Mouse (Mus musculus): ENCODE data around the gene Traf7. TPM values are rescaled to one million over a fixed set of nuclear protein-coding genes. Genes with fewer than 3 reads are reported as not detected.

The Traf7 gene
- polyA plus RNA-seq, 1 experiment = 239 TPM

GRCm38 (mm10) chr17:24530361-24531050 is 2.8 kb upstream of the Traf7 start:
- no peak for TF ChIP-seq GATA1 (IDR thresholded peaks at IDR 0.05; ENCODE audit: low read length)

- TF ChIP-seq GATA1 (IDR thresholded peaks at IDR 0.05; ENCODE audit: low read length) = no peak
These were observed 2.1 kb upstream of the Traf7 start for GRCm38 (mm10) chr17:24529883-24530282.

GRCm38 (mm10) chr17:24529007-24529451 is 1.3 kb upstream of the Traf7 start:
- TF ChIP-seq GATA1 (IDR thresholded peaks at IDR 0.05; ENCODE audit: low read length) = no peak

DNA sequence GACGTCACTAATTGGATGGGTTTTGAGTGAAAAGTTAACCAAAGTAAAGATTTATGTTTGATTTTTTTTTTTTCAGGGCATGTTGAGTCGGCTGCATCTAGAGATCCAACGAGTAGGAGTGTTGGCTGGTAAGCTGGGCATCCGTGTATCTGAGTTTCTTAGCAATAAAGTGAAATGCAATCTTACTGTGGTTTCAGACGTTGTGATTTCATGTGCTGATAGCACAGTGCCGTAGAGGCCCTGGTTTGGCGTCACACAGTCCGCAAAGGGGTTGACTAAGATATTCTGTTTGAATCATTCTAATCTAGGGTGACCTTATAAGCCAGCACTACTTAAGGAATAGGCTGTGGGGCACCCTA is 801 bp upstream of the Traf7 start:
- no peak for TF ChIP-seq GATA1 (IDR thresholded peaks at IDR 0.05; ENCODE audit: low read length)

GRCm38 (mm10) chr17:24527315-24527714 is 423 bp downstream of the Traf7 start:
- TF ChIP-seq GATA1 (IDR thresholded peaks at IDR 0.05; ENCODE audit: low read length) = no peak

GRCm38 (mm10) chr17:24524734-24525133 is 3.0 kb downstream of the Traf7 start:
- TF ChIP-seq GATA1 (IDR thresholded peaks at IDR 0.05; ENCODE audit: low read length) = no peak

GRCm38 (mm10) chr17:24520450-24520849 is 7.3 kb downstream of the Traf7 start:
- no peak for TF ChIP-seq GATA1 (IDR thresholded peaks at IDR 0.05; ENCODE audit: low read length)

DNA sequence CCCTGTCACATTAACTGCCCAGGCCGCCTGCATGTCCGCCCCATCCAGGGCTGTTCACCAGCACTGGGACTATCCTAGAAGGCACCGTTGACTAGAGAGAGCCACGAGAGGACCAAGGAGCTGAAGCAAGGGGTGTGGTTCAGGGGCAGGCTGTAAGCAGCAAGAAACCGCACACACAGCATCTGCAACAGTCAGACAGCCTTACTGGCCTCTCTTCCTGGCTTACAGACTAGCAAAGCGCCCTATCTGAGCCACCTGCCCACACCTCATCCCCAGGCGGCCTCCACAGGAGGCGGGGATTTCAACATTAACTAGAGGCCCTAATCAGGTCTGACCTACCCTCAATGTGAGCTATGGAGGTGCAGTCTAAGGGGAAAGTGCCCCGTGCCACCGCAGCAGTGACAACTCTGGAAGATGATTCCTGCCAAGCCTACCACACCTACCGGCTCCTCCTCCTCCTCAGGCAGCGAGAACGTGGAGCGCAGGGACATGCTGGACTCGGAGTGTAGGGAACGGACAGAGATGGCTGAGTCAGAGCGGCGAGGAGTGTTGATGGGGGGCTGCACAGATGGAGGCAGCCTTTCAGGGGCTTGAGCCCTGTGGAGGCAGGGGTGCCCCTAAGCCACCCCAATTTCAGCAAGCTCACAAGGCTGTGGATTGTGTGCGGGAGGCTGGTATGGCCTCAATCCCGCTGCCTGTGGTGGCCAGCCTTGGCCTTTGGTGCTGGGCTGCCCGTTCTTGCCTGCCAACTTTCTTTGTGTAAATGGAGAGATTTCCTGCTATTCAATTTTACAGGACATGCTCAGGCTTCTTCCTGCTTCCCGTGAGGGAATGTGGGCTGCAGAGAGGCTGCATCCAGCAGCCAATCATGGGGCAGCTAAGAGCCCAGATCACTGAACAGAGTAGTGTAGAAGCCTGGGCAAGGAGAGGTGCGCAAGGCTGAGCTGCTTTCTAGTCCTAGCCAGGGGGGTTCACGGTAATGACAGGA is 13.2 kb downstream of the Traf7 start:
- TF ChIP-seq GATA1 (IDR thresholded peaks at IDR 0.05; ENCODE audit: low read length) = no peak

DNA sequence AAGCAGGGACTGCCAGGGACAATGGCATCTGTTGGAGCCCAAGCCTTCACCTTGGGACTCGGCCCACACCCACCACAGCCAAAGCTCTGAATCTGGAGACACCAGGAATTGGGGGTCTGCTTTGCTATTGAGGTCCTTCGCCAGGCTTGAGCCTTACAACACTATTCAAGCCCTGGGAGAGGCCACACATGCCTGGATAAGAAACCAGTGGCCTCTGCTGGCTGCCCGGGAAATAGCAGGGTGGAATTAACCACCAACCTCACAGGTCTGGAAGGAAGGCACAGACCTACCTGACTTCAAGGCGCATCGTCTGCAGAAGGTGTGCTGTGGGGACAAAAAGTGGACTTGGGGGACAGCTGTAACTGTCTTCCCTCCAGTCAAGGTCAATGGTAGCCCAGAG is 14.1 kb downstream of the Traf7 start:
- TF ChIP-seq GATA1 (IDR thresholded peaks at IDR 0.05; ENCODE audit: low read length) = no peak

- no peak for TF ChIP-seq GATA1 (IDR thresholded peaks at IDR 0.05; ENCODE audit: low read length)
These were observed 19.8 kb downstream of the Traf7 start for GRCm38 (mm10) chr17:24507806-24508460.

- TF ChIP-seq GATA1 (IDR thresholded peaks at IDR 0.05; ENCODE audit: low read length) = no peak
These were observed 20.5 kb downstream of the Traf7 start for GRCm38 (mm10) chr17:24507129-24507664.

GRCm38 (mm10) chr17:24506332-24507070 is 21.2 kb downstream of the Traf7 start:
- TF ChIP-seq GATA1 (IDR thresholded peaks at IDR 0.05; ENCODE audit: low read length) = no peak

- no peak for TF ChIP-seq GATA1 (IDR thresholded peaks at IDR 0.05; ENCODE audit: low read length)
These were observed 22.3 kb downstream of the Traf7 start for GRCm38 (mm10) chr17:24505286-24505955.

- TF ChIP-seq GATA1 (IDR thresholded peaks at IDR 0.05; ENCODE audit: low read length) = no peak
These were observed 23.7 kb downstream of the Traf7 start for GRCm38 (mm10) chr17:24504085-24504484.

All from G1E-ER4 (cell line).